Mouse (Mus musculus): ENCODE data around the gene Tbc1d1.

GRCm38 (mm10) chr5:64348780-64349179 is 192.7 kb downstream of the Tbc1d1 start:
- no peak for TF ChIP-seq POLR2A (IDR thresholded peaks at IDR 0.05; ENCODE audit: borderline replicate concordance, low read depth, low read length)
- no peak for TF ChIP-seq CTCF (IDR thresholded peaks at IDR 0.05; ENCODE audit: low read depth, low read length)
